Mouse (Mus musculus) right cerebral cortex, postnatal 36 days (tissue): ENCODE data around the gene Ndst2.
"Not testable (repeated sequence)": the region's sequence is repeated elsewhere in the genome, so short reads cannot be mapped to it uniquely, and the experiment has no call there.

ENCODE experiments used
- DNase-seq, 2 experiments: peaks; one replicate each; pipeline ENCODE4 v3.0.0; 2022; ENCODE audit warnings: low spot score in 2 of 2, mixed read lengths in 1 of 2

Gene Ndst2

GRCm38 (mm10) chr14:20738511-20738910, 4.1 kb upstream of the Ndst2 start:
- no peak for DNase-seq

GRCm38 (mm10) chr14:20737306-20737705, 2.9 kb upstream of the Ndst2 start:
- no peak for DNase-seq

- no peak for DNase-seq
These were observed 1.6 kb upstream of the Ndst2 start for GRCm38 (mm10) chr14:20735892-20736390.

GRCm38 (mm10) chr14:20735052-20735451, 690 bp upstream of the Ndst2 start:
- no peak for DNase-seq

GRCm38 (mm10) chr14:20733041-20733951, 1.1 kb downstream of the Ndst2 start:
- DNase-seq = no peak

GRCm38 (mm10) chr14:20730853-20731602, 3.3 kb downstream of the Ndst2 start:
- no peak for DNase-seq

GRCm38 (mm10) chr14:20729871-20730270, 4.5 kb downstream of the Ndst2 start:
- no peak for DNase-seq

GRCm38 (mm10) chr14:20725660-20726339, 8.6 kb downstream of the Ndst2 start:
- no peak for DNase-seq

- peak in 1 of 2 experiments; percentile 43 for DNase-seq
These were observed 10.3 kb downstream of the Ndst2 start for GRCm38 (mm10) chr14:20724043-20724442.

GRCm38 (mm10) chr14:20723006-20723405, 11.4 kb downstream of the Ndst2 start:
- no peak for DNase-seq

- no peak for DNase-seq
These were observed 13.0 kb downstream of the Ndst2 start for GRCm38 (mm10) chr14:20721371-20721770.

GRCm38 (mm10) chr14:20719767-20720166, 14.6 kb downstream of the Ndst2 start:
- no peak for DNase-seq

GRCm38 (mm10) chr14:20718443-20718842, 15.9 kb downstream of the Ndst2 start:
- no peak for DNase-seq

GRCm38 (mm10) chr14:20713832-20714231, 20.5 kb downstream of the Ndst2 start:
- DNase-seq = no peak

- no peak for DNase-seq
These were observed 26.1 kb downstream of the Ndst2 start for GRCm38 (mm10) chr14:20708239-20708638.

GRCm38 (mm10) chr14:20707201-20708190, 26.9 kb downstream of the Ndst2 start, which contains the start of gene Zswim8:
Gene Zswim8 (plus strand): TSS chr14:20707552.
- peak; percentile 87 to 88 for DNase-seq

- not testable (repeated sequence) for DNase-seq
These were observed 30.9 kb downstream of the Ndst2 start for GRCm38 (mm10) chr14:20703461-20703860.

GRCm38 (mm10) chr14:20702741-20703381, 31.5 kb downstream of the Ndst2 start, which contains the start of gene Chchd1:
Gene Chchd1 (plus strand): TSS chr14:20703006.
- DNase-seq = peak; percentile 84 to 85

GRCm38 (mm10) chr14:20702096-20702740, 32.1 kb downstream of the Ndst2 start:
- no peak for DNase-seq
